14 mouse cellular contexts compared by ENCODE assay signal in the genomic region with DNA sequence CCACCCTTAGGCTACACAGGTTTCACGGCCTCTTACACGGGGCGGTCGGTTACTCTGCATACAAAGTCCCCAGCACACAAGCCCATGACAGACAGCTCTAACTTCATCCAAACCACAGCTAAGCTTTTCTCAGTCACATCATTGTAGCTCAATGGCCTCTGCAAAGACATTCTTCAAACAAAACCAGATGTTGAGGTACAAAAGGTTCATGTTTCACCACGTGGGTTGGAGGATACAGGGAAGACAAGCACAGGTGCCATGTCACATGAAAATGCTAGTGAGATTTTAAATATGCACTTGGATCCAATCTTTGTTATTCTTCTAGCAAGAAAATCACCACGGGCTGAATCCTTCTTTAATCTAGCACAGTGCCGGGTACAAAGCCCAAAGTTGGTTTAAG. TPM values are rescaled to one million over a fixed set of nuclear protein-coding genes. Genes with fewer than 3 reads are reported as not detected.
"Had no signal": no experiment of that assay in that cellular context is flagged by ENCODE, and none has a peak within 500 bp of the region (broad histone marks: within the 10 kb centered on the region; RNA-seq: fewer than 3 reads in every experiment).

No protein-coding gene starts in this region.

- H3K4me2 ChIP-seq: limb, embryonic 15.5 days; liver, embryonic 15.5 days; lung, embryonic 14.5 days; midbrain, embryonic 12.5 days; neural tube, embryonic 15.5 days had no signal

- H3K9ac ChIP-seq: limb, embryonic 15.5 days; liver, embryonic 15.5 days; lung, embryonic 14.5 days; midbrain, embryonic 12.5 days; neural tube, embryonic 15.5 days had no signal

- DNase-seq: layer of hippocampus, adult 9-11 months; layer of hippocampus, postnatal 36 days; right cerebral cortex, adult 18-20 months; right cerebral cortex, postnatal 25 days; thymus, postnatal 36 days had no signal

- H3K4me3 ChIP-seq: limb, embryonic 15.5 days; liver, embryonic 15.5 days; midbrain, embryonic 12.5 days; myocyte; neural tube, embryonic 15.5 days had no signal

- H3K9me3 ChIP-seq: limb, embryonic 15.5 days; liver, embryonic 15.5 days; midbrain, embryonic 12.5 days; neural tube, embryonic 15.5 days had no signal

- H3K4me1 ChIP-seq: limb, embryonic 15.5 days; neural tube, embryonic 15.5 days had no signal

- H3K27ac ChIP-seq: limb, embryonic 15.5 days; liver, embryonic 15.5 days; midbrain, embryonic 12.5 days; neural tube, embryonic 15.5 days had no signal

- H3K36me3 ChIP-seq: limb, embryonic 15.5 days; liver, embryonic 15.5 days; midbrain, embryonic 12.5 days; neural tube, embryonic 15.5 days had no signal

- H3K27me3 ChIP-seq: limb, embryonic 15.5 days; liver, embryonic 15.5 days; midbrain, embryonic 12.5 days; neural tube, embryonic 15.5 days had no signal

RNA-seq across cellular contexts. Expression of a gene that starts 7.8 kb away (rescaled TPM):
- polyA plus RNA-seq: limb, embryonic 11.5 days had no signal

RNA-seq across cellular contexts. Expression of a gene that starts 31.7 kb away (rescaled TPM):
- polyA plus RNA-seq: limb, embryonic 11.5 days; limb, embryonic 15.5 days; liver, embryonic 15.5 days; midbrain, embryonic 12.5 days; myocyte; neural tube, embryonic 11.5 days; neural tube, embryonic 15.5 days; thymus, postnatal 0 days had no signal

RNA-seq across cellular contexts. Expression of a gene that starts 35.5 kb away (rescaled TPM):
- polyA plus RNA-seq: myocyte had no signal
